Mouse (Mus musculus) ES-E14 (cell line): ENCODE data around the gene Ccnk. TPM values are rescaled to one million over a fixed set of nuclear protein-coding genes. Genes with fewer than 3 reads are reported as not detected.

Source experiments
- DNase-seq: peaks from one replicate; pipeline ENCODE4 v3.0.0-alpha.2; 2013; ENCODE audit warnings: low read depth, low spot score
- H3K27ac ChIP-seq: 2 replicates; pipeline ENCODE4 v1.5.1; 2012; ENCODE audit warnings: low read depth, mild to moderate bottlenecking, low read length, moderate library complexity, mixed read lengths; ENCODE audit not compliant: poor library complexity, insufficient read depth, severe bottlenecking
- H3K36me3 ChIP-seq: 2 replicates; pipeline ENCODE4 v1.6.1; 2012; ENCODE audit warnings: mild to moderate bottlenecking, low read length, moderate library complexity, mixed read lengths; ENCODE audit not compliant: control insufficient read depth, poor library complexity, insufficient read depth, severe bottlenecking
- H3K4me1 ChIP-seq, 2 experiments: fragments of 150-350 bp in 1 of 2; sonication (generic) in 1 of 2; 2 replicates each; pipeline ENCODE4 v1.6.1; 2012; ENCODE audit warnings: low read length in 2 of 2, mild to moderate bottlenecking in 1 of 2, mixed read lengths in 1 of 2; ENCODE audit not compliant: control insufficient read depth in 2 of 2, insufficient read depth in 2 of 2, poor library complexity in 1 of 2
- H3K4me3 ChIP-seq, 2 experiments: fragments of 150-350 bp in 1 of 2; sonication (generic) in 1 of 2; 2 replicates each; pipeline ENCODE4 v1.5.1; 2012; ENCODE audit warnings: low read length in 2 of 2, low read depth in 1 of 2, mild to moderate bottlenecking in 1 of 2, mixed read lengths in 1 of 2; ENCODE audit not compliant: insufficient read depth in 1 of 2, poor library complexity in 1 of 2, severe bottlenecking in 1 of 2
- H3K9ac ChIP-seq: 2 replicates; pipeline ENCODE4 v1.6.1; 2012; ENCODE audit warnings: low read depth, mild to moderate bottlenecking, low read length, mixed read lengths; ENCODE audit not compliant: poor library complexity, insufficient read depth, severe bottlenecking
- H3K9me3 ChIP-seq: fragments of 150-350 bp; sonication (generic); 2 replicates; pipeline ENCODE4 v1.6.1; 2012; ENCODE audit warnings: low read depth, mild to moderate bottlenecking, low read length; ENCODE audit not compliant: control insufficient read depth, insufficient read depth
- CHD2 ChIP-seq: IDR thresholded peaks from 2 replicates; pipeline ENCODE4 v1.6.1; 2014; ENCODE audit warnings: mild to moderate bottlenecking, low read depth, low read length, inconsistent platforms
- HCFC1 ChIP-seq: IDR thresholded peaks from 2 replicates; pipeline ENCODE4 v1.6.1; 2012; ENCODE audit warnings: low read length, inconsistent platforms, borderline replicate concordance; ENCODE audit not compliant: insufficient read depth
- MAFK ChIP-seq: IDR thresholded peaks from 2 replicates; pipeline ENCODE4 v1.6.1; 2014; ENCODE audit warnings: mild to moderate bottlenecking, low read depth, low read length, inconsistent platforms; ENCODE audit not compliant: insufficient read depth
- ZC3H11A ChIP-seq: IDR thresholded peaks from 2 replicates; pipeline ENCODE4 v1.6.1; 2012; ENCODE audit warnings: low read depth, mild to moderate bottlenecking, inconsistent platforms, low read length, borderline replicate concordance
- ZNF384 ChIP-seq: IDR thresholded peaks from 2 replicates; pipeline ENCODE4 v1.6.1; 2012; ENCODE audit warnings: low read depth, low read length, inconsistent platforms
- in situ Hi-C, 2 experiments: fragments of 600-800 bp; cut with MboI; formaldehyde crosslinking; loops; one replicate each; pipeline ENCODE4 v1.15.1; 2025; ENCODE audit warnings: low sequenced_read_pairs in 2 of 2, inconsistent platforms in 1 of 2; ENCODE audit not compliant: unreplicated experiment in 2 of 2
- total RNA-seq: library from RNA; depleted of rRNA; stranded (reverse); fragments of 300-350 nt; gene quantifications from 2 replicates; pipeline ENCODE4 v1.2.3, GENCODE M21; 2012

Ccnk gene
- total RNA-seq, 1 experiment: 14.5 TPM

DNA sequence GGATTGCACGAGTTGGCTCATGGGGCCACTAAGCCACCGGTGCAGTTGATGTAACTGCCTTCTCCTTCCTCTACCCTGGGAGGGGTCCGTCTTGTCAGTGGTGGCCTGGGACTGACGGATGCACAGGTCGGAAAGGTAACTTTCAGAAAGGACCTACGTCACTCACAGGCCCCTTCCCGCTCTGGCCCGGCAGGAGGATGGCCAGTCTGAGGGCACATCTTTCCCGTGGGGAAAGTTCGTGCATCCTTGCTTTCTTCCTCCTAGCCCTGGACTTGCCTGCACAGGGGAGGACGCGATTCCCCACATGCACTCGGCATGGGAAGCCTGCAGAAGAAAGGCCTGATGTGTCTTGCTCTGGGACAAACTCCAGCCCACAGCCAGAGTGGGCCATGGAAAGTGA lies 46.8 kb downstream of the Ccnk start:
- H3K4me1 ChIP-seq: peaks cover 0 to 18% of the 10 kb centered on the region in 2 experiments; a peak in 2 of 4 replicates
- in situ Hi-C loops: no loop called here
- DNase-seq: no peak
- H3K36me3 ChIP-seq: no peaks in the 10 kb centered on the region
- no peak overlapping the region for H3K4me3 ChIP-seq
- no peak overlapping the region for H3K9ac ChIP-seq
- TF ChIP-seq ZNF384: no peak
- H3K27ac ChIP-seq: no peak overlapping the region
- H3K9me3 ChIP-seq: no peaks in the 10 kb centered on the region

- Histone ChIP-seq H3K36me3 (no peaks in the 10 kb centered on the region), H3K27ac (no peak overlapping the region), H3K9ac (no peak overlapping the region), H3K4me3 (no peak overlapping the region), H3K9me3 (no peaks in the 10 kb centered on the region), H3K4me1 (peaks cover 0 to 17% of the 10 kb centered on the region in 2 experiments; a peak in 2 of 4 replicates)
- in situ Hi-C loops: no loop called here
- no peak for DNase-seq
- TF ChIP-seq MAFK (no peak), CHD2 (no peak), ZNF384 (no peak), HCFC1 (no peak), ZC3H11A (no peak)
Observed at GRCm38 (mm10) chr12:108226941-108227340, 47.6 kb downstream of the Ccnk start.

DNA sequence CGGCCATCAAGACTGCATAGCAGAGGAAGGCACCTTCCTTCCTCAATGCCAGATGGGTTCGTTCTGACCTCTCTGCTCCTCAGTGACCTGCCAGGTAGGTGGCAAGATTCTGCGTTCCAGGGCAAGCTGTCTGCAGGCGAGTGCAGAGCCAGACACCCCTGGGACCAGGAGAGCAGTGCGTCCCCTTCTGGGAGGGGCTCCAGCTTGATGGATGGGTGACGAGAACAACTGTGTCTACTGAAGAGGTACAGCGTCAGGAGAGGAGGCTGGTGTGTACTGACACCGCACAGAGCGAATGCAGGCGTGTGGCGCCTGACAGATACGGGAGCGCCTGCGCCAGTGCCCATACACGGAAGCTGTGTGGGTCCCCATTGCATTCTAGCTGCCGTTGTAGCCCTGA lies 48.1 kb downstream of the Ccnk start:
- DNase-seq: no peak
- Histone ChIP-seq H3K4me1 (peaks cover 0 to 17% of the 10 kb centered on the region in 2 experiments; a peak in 2 of 4 replicates), H3K9ac (no peak overlapping the region), H3K9me3 (no peaks in the 10 kb centered on the region), H3K36me3 (no peaks in the 10 kb centered on the region), H3K4me3 (no peak overlapping the region), H3K27ac (no peak overlapping the region)
- in situ Hi-C loops: no loop called here
- TF ChIP-seq MAFK (no peak), CHD2 (no peak), HCFC1 (no peak), ZNF384 (no peak)

DNA sequence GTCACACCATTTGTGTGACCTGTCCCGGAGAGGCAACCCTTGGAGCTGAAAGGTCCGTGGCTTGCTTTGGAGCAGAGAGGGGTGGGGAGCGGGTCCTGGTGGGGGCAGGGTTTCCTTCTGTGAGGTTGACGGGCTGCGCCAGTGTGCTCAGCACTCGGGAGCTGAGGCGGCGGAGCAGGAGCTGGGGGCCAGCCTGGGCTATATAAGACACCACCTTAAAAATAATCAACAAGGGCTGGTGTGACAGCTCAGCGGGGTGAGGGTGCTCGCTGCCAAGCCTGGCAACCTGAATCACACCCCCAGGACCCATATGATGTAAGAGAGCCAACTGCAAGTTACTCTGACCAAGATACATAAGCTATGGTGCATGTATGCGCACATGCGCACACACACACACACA lies 50.7 kb downstream of the Ccnk start:
- Histone ChIP-seq H3K4me3 (no peak overlapping the region), H3K4me1 (peaks cover 0 to 3% of the 10 kb centered on the region in 2 experiments; a peak in 2 of 4 replicates), H3K9me3 (no peaks in the 10 kb centered on the region), H3K27ac (no peak overlapping the region), H3K9ac (no peak overlapping the region), H3K36me3 (no peaks in the 10 kb centered on the region)
- no peak for DNase-seq
- in situ Hi-C loops: no loop called here
- TF ChIP-seq ZNF384 (no peak), HCFC1 (no peak)
